Mouse (Mus musculus): ENCODE measurements at regions not wholly inside any gene's neighbourhood (a gene's known extent, or its start where the extent isn't known, plus 50 kb on each side); places are given as distances from the start of the nearest gene placed in this dataset.

DNA sequence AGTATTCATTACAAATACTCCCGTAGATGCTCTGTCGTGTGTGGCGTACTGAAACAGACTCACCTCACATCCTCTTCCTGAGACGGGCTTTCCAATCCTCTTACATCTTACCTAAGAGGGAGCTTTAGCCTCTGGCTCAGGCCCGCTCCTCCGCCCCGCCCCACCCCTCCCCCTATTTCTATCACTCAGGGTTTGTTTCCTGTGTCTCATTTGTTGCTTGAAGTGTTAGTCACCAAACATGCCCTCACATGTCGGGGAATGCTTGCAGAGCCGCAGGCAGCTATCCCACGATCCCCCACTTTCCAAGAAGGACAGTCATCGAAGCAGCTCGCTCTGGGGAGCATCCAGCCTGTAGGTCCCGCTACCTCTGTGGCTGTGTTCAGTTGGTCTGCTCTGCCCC, 101.6 kb upstream of the Mrps10 start:
- no peak overlapping the region for H3K4me3 ChIP-seq (replicated peaks)
- H3K4me2 ChIP-seq = no peak overlapping the region
- no peak overlapping the region for H3K9ac ChIP-seq
- 96% methylated on average over 13 of the region's 13 CpGs for WGBS
- no peaks in the 10 kb centered on the region for H3K27me3 ChIP-seq
- no peak overlapping the region for H3K27ac ChIP-seq
- no peaks in the 10 kb centered on the region for H3K4me1 ChIP-seq
- no peak for ATAC-seq (ENCODE audit: low FRiP score)
- H3K36me3 ChIP-seq (replicated peaks) = peaks cover 19% of the 10 kb centered on the region
- no peaks in the 10 kb centered on the region; the same call in 1 of the 2 replicates for H3K9me3 ChIP-seq

DNA sequence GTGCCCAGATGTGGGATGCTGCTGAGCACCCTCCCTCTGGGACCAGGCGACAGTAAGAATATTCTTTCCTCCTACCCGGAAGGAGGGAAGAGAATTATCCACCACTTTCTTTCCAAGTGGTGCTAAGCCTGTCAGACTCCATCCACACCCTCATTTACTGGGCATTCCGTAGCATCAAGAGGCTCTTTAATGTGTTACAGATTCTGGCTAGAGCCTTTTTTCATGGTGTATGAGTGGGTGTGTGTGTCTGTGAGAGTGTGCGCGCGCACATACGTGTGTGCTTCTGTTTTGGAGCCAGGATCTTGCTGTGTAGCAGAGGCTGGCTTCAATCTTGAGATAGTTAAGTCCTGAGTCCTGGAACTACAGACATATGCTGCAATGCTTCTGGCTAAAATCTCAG, 102.4 kb upstream of the Mrps10 start:
- no peak overlapping the region for H3K4me2 ChIP-seq
- 95% methylated on average over 7 of the region's 7 CpGs for WGBS
- ATAC-seq (ENCODE audit: low FRiP score) = no peak

DNA sequence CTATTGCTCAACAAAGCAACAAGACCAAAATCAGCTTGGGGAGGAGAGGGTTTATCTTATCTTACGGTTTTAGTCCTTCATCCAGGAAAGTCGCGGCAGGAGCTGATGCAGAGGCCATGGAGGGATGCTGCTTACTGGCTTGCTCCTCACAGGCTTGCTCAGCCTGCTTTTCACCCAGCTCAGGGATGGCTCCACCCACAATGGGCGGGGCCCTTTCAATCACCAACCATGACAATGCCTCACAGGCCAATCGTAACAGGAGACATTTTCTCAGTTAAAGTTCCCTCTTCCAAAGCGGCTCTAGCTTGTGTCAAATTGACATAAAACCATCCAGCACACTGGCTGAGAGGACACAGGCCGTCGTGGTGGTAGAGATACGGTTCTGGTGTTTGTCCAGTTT, 105.7 kb upstream of the Mrps10 start:
- 94% methylated on average over 9 of the region's 9 CpGs for WGBS

More for the DNA sequence above, 102.4 kb upstream of the Mrps10 start:
- Histone ChIP-seq H3K9ac (no peak overlapping the region), H3K4me1 (no peaks in the 10 kb centered on the region), H3K27me3 (no peaks in the 10 kb centered on the region), H3K9me3 (no peaks in the 10 kb centered on the region; the same call in 1 of the 2 replicates), H3K27ac (no peak overlapping the region), H3K4me3 (replicated peaks) (no peak overlapping the region), H3K36me3 (replicated peaks) (peaks cover 19% of the 10 kb centered on the region)

DNA sequence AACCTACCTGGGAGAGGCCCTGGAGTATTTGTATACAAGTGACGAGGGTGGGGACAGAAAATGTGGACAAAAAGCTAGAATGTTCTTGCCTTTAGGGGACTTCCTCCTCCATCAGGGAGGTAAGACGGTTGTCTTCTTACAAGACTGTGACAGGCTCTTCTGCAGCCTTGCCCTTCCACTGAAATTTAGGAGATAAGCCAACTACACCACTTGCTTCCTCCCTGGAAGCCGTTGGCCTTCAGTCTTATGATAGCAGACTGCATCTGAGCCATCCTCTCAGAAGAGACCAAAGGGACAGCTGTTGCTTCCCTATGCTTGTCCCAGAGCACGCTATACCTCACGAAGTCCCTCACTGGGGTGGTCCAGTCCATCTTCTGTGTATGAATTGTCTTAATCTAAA, 106.5 kb upstream of the Mrps10 start:
- H3K4me1 ChIP-seq = no peaks in the 10 kb centered on the region
- H3K9me3 ChIP-seq = no peaks in the 10 kb centered on the region
- H3K9ac ChIP-seq = no peak overlapping the region
- H3K27ac ChIP-seq = no peak overlapping the region
- 93% methylated on average over 5 of the region's 5 CpGs for WGBS
- no peak overlapping the region for H3K4me3 ChIP-seq (replicated peaks)
- H3K4me2 ChIP-seq = no peak overlapping the region
- ATAC-seq (ENCODE audit: low FRiP score) = no peak
- peaks cover 14% of the 10 kb centered on the region for H3K36me3 ChIP-seq (replicated peaks)
- H3K27me3 ChIP-seq = no peaks in the 10 kb centered on the region

More for the DNA sequence above, 105.7 kb upstream of the Mrps10 start:
- Histone ChIP-seq H3K27ac (no peak overlapping the region), H3K27me3 (no peaks in the 10 kb centered on the region), H3K4me2 (no peak overlapping the region), H3K9me3 (no peaks in the 10 kb centered on the region; the same call in 1 of the 2 replicates), H3K4me3 (replicated peaks) (no peak overlapping the region), H3K9ac (no peak overlapping the region), H3K36me3 (replicated peaks) (peaks cover 23% of the 10 kb centered on the region), H3K4me1 (no peaks in the 10 kb centered on the region)
- no peak for ATAC-seq (ENCODE audit: low FRiP score)

DNA sequence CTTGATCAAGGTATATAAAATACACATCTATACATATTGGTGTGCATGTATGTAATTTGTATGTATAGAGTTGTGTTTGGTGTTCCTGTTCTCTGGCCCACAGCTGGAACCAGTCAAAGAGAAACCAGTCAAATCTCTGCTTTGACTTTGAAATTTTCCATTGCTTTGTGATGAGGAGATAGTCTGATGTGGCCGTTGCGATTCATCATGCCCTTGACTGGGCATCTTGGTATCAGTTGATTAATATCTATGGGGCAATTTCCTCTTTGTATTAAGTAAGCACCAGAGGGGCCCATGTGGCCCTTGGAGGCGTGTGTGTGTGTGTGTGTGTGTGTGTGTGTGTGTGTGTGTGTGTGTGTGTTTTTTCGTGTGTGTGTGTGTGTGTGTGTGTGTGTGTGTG, 107.7 kb upstream of the Mrps10 start:
- ATAC-seq (ENCODE audit: low FRiP score) = no peak
- no peak overlapping the region for H3K4me2 ChIP-seq
- H3K36me3 ChIP-seq (replicated peaks) = peaks cover 13% of the 10 kb centered on the region
- no peaks in the 10 kb centered on the region for H3K9me3 ChIP-seq
- 94% methylated on average over 3 of the region's 4 CpGs for WGBS
- H3K9ac ChIP-seq = no peak overlapping the region
- no peaks in the 10 kb centered on the region for H3K27me3 ChIP-seq
- H3K27ac ChIP-seq = no peak overlapping the region
- no peak overlapping the region for H3K4me3 ChIP-seq (replicated peaks)
- no peaks in the 10 kb centered on the region for H3K4me1 ChIP-seq

DNA sequence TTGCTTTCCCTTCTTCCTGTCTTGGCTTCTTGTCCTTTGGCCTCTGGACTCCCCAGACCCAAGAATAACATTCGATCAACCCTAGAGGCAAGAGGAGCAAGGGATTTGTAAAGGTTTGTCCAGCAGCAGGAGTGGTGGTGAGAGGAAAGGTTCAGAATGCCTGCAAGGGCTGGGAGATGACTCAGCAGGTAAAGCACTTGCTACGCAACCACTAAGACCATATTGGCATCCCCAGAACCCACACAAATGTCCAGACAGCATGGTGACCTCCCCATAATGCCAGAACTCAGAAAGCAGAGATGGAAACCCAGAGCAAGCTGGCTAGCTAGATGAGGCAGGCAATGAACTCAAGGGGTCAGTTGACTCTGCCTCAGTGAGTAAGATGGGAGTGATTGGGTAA, 110.4 kb upstream of the Mrps10 start:
- Histone ChIP-seq H3K27ac (no peak overlapping the region), H3K36me3 (replicated peaks) (peaks cover 18% of the 10 kb centered on the region), H3K4me3 (replicated peaks) (no peak overlapping the region), H3K4me2 (no peak overlapping the region), H3K27me3 (no peaks in the 10 kb centered on the region), H3K4me1 (no peaks in the 10 kb centered on the region), H3K9me3 (no peaks in the 10 kb centered on the region), H3K9ac (no peak overlapping the region)
- no peak for ATAC-seq (ENCODE audit: low FRiP score)
- WGBS = 88% methylated on average over 2 of the region's 2 CpGs

DNA sequence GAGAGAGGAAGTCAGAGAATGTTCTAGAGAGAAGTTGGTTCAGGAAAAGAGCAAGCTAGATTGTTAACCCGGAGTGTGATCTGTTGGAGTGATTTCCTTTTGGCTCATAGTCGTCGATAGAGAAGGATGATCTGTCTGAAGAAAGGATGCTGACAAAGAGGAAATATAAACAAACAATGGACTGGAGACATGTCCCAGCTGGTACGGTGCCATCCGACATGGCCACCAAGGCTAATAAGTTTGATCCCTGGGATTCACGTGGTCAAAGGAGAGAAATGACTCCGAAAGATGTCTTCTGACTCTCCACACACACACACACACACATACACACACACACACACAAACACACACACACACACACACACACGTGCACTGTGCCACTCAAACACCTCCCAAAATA, 113.5 kb upstream of the Mrps10 start:
- Histone ChIP-seq H3K27me3 (no peaks in the 10 kb centered on the region), H3K4me2 (no peak overlapping the region), H3K9me3 (no peaks in the 10 kb centered on the region), H3K36me3 (replicated peaks) (peaks cover 9% of the 10 kb centered on the region), H3K4me3 (replicated peaks) (no peak overlapping the region), H3K4me1 (no peaks in the 10 kb centered on the region), H3K27ac (no peak overlapping the region), H3K9ac (no peak overlapping the region)
- 94% methylated on average over 8 of the region's 8 CpGs for WGBS
- no peak for ATAC-seq (ENCODE audit: low FRiP score)

DNA sequence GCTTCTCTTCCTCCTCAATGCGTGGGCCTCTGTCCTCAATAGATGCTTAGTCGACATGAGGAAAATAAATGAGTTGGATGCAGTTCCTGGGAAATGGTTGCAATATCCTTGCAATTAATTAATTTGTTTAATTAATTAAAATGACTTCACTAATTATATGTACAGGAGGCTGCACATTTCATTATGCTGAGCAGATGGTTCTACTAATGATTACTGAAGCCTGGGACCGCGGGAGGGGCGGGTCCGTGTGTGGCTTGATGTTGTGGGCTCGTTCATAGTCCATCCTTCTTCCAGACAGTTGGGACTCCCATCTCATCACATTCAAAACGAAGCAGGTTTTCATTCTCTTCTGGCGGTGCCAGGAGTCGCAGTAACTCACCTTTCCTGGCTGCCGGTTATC, 114.7 kb upstream of the Mrps10 start:
- no peak overlapping the region for H3K4me2 ChIP-seq
- no peaks in the 10 kb centered on the region for H3K27me3 ChIP-seq
- H3K36me3 ChIP-seq (replicated peaks) = peaks cover 5% of the 10 kb centered on the region
- WGBS = 80% methylated on average over 11 of the region's 11 CpGs
- no peaks in the 10 kb centered on the region for H3K9me3 ChIP-seq
- H3K4me3 ChIP-seq (replicated peaks) = no peak overlapping the region
- H3K4me1 ChIP-seq = peaks cover 7% of the 10 kb centered on the region; the same call in 1 of the 2 replicates
- no peak overlapping the region for H3K27ac ChIP-seq
- ATAC-seq (ENCODE audit: low FRiP score) = no peak
- H3K9ac ChIP-seq = no peak overlapping the region

DNA sequence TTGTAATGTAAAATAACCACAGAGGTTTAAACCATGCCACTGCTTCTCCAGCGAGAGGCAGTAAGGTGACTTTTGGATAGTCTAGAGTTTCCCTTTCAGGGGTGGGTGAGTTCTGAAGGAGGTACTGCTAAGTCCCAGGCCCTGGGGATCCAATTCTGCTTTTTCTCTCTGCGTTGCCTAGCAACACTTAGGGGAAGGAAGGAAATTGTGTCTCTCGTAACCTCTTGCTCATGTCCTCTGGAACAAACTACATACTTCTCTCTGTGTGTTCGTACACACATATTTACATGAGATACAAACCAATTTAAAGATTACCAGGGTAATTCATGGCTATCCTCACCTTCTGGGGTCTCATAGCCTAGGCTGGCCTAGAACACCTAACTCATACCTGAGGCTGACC, 118.7 kb upstream of the Mrps10 start:
- 75% methylated on average over 4 of the region's 4 CpGs for WGBS

DNA sequence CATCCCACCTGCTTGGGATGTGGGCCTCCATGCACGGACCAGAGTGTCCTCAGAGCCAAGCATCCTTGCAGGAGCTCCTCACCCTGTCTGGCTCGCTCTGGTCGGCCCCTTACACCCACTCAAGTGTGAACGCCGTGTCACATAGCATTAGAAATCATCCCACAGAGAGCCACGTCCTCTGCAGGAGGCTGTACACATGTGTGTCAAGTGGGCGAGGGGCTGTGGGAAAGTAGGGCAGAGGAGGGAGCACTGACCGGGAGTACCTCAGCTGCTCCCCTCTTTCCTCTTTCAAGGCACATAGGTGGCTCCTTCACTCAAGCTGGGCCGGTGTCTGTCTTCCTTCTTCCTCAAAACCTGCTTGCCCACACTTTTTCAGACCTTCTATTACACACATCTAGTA, 119.5 kb upstream of the Mrps10 start:
- no peak for ATAC-seq (ENCODE audit: low FRiP score)
- no peak overlapping the region for H3K4me3 ChIP-seq (replicated peaks)
- H3K4me2 ChIP-seq = no peak overlapping the region
- no peaks in the 10 kb centered on the region for H3K27me3 ChIP-seq
- peaks cover 18% of the 10 kb centered on the region for H3K4me1 ChIP-seq
- H3K9ac ChIP-seq = no peak overlapping the region
- peaks cover under 1% of the 10 kb centered on the region for H3K36me3 ChIP-seq (replicated peaks)
- WGBS = 88% methylated on average over 9 of the region's 9 CpGs
- H3K9me3 ChIP-seq = no peaks in the 10 kb centered on the region
- H3K27ac ChIP-seq = no peak overlapping the region

More for the DNA sequence above, 118.7 kb upstream of the Mrps10 start:
- Histone ChIP-seq H3K9ac (no peak overlapping the region), H3K4me3 (replicated peaks) (no peak overlapping the region), H3K36me3 (replicated peaks) (peaks cover 5% of the 10 kb centered on the region; the same call in 1 of the 2 replicates), H3K27ac (no peak overlapping the region), H3K4me1 (peaks cover 18% of the 10 kb centered on the region), H3K9me3 (no peaks in the 10 kb centered on the region), H3K27me3 (no peaks in the 10 kb centered on the region), H3K4me2 (no peak overlapping the region)
- no peak for ATAC-seq (ENCODE audit: low FRiP score)

DNA sequence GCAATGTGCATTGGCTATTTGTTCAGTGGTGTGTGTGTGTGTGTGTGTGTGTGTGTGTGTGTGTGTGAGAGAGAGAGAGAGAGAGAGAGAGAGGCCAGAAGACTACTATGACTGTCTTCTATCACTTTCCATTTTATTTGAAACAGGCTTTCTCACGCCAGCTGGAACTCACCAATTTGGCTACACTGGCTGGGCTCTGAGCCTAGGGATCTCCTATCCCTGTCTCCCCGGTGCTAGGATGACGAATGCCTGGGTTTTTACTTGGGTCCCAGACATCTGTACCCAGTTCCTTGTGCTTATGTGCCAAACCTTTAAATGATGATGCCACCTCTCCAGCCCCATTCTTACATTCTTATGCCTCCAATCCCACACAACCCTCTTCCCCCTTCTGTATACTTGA, 120.6 kb upstream of the Mrps10 start:
- Histone ChIP-seq H3K4me1 (peaks cover 18% of the 10 kb centered on the region), H3K36me3 (replicated peaks) (peaks cover 9% of the 10 kb centered on the region; the same call in 1 of the 2 replicates), H3K27me3 (no peaks in the 10 kb centered on the region), H3K4me3 (replicated peaks) (no peak overlapping the region), H3K9ac (no peak overlapping the region), H3K27ac (no peak overlapping the region), H3K4me2 (no peak overlapping the region), H3K9me3 (no peaks in the 10 kb centered on the region)
- WGBS = 89% methylated on average over 3 of the region's 3 CpGs
- no peak for ATAC-seq (ENCODE audit: low FRiP score)

DNA sequence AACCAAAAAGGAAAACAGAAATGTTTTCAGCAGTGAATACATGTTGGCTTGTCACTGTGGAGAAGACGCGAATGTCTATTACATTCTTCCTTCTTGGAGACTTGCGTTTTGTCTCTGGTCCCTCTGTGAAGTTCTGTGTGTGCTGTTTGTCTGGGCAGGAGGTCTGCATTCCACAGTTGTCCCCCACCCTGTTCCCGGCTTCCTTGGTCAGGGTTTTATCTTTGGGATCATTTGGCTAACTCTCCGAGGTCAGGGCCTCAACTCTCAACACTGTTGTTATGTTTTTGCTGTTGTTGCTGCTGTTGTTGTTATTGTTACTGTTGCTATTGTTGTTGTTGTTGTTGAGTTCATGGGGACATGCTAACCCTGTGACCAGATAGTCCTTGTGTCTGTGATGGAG, 121.2 kb upstream of the Mrps10 start:
- H3K9me3 ChIP-seq = no peaks in the 10 kb centered on the region

DNA sequence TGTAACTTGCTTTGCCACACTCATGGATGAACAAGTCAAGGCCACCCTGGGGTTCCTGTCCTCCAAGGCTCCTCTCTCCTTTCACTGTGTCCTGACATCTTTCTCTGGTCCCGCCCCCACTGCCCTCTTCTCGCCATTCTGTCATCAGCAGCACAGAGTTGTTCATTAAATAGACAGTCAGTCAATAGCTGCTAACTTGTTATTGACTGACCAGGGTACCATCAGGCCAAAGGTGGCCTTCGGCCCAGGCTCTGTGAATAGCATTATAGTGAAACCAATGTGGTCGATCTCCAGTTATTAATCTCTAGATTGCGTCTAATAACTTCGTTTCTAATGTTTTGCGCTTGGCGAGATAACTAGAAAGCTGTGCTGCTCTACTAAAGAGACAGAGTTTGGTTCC, 122.1 kb upstream of the Mrps10 start:
- no peak overlapping the region for H3K4me2 ChIP-seq
- no peak overlapping the region for H3K9ac ChIP-seq
- WGBS = 92% methylated on average over 8 of the region's 8 CpGs
- H3K9me3 ChIP-seq = no peaks in the 10 kb centered on the region
- peaks cover 18% of the 10 kb centered on the region for H3K4me1 ChIP-seq
- peaks cover 9% of the 10 kb centered on the region; the same call in 1 of the 2 replicates for H3K36me3 ChIP-seq (replicated peaks)
- no peaks in the 10 kb centered on the region for H3K27me3 ChIP-seq
- no peak overlapping the region for H3K27ac ChIP-seq
- H3K4me3 ChIP-seq (replicated peaks) = no peak overlapping the region
- ATAC-seq (ENCODE audit: low FRiP score) = no peak

More for the DNA sequence above, 121.2 kb upstream of the Mrps10 start:
- Histone ChIP-seq H3K27ac (no peak overlapping the region), H3K36me3 (replicated peaks) (peaks cover 9% of the 10 kb centered on the region; the same call in 1 of the 2 replicates), H3K4me3 (replicated peaks) (no peak overlapping the region), H3K9ac (no peak overlapping the region), H3K4me2 (no peak overlapping the region), H3K4me1 (peaks cover 18% of the 10 kb centered on the region), H3K27me3 (no peaks in the 10 kb centered on the region)
- no peak for ATAC-seq (ENCODE audit: low FRiP score)
- 86% methylated on average over 5 of the region's 5 CpGs for WGBS
